Mouse (Mus musculus): ENCODE results near the gene Cpeb2.
A peak's percentile ranks its signal among the peaks of the same experiment; 100 is the strongest.

Cpeb2 gene

GRCm38 (mm10) chr5:43239141-43239835, 6.3 kb downstream of the Cpeb2 start:
- no peak for DNase-seq

- no peak for DNase-seq
Measured at GRCm38 (mm10) chr5:43240729-43241128, 7.8 kb downstream of the Cpeb2 start.

- no peak for DNase-seq
Measured at GRCm38 (mm10) chr5:43246236-43246635, 13.3 kb downstream of the Cpeb2 start.

GRCm38 (mm10) chr5:43246954-43247353, 14.0 kb downstream of the Cpeb2 start:
- DNase-seq, result no peak

GRCm38 (mm10) chr5:43248001-43248430, 15.0 kb downstream of the Cpeb2 start:
- no peak for DNase-seq

- no peak for DNase-seq
Measured at GRCm38 (mm10) chr5:43257490-43257889, 24.5 kb downstream of the Cpeb2 start.

- no peak for DNase-seq
Measured at GRCm38 (mm10) chr5:43258472-43259142, 25.6 kb downstream of the Cpeb2 start.

GRCm38 (mm10) chr5:43261814-43262213, 28.8 kb downstream of the Cpeb2 start:
- no peak for DNase-seq

- DNase-seq, result no peak
Measured at GRCm38 (mm10) chr5:43263951-43264350, 31.0 kb downstream of the Cpeb2 start.

- DNase-seq, result no peak
Measured at GRCm38 (mm10) chr5:43264696-43265095, 31.7 kb downstream of the Cpeb2 start.

GRCm38 (mm10) chr5:43277982-43278381, 45.0 kb downstream of the Cpeb2 start:
- no peak for DNase-seq

GRCm38 (mm10) chr5:43279774-43280173, 46.8 kb downstream of the Cpeb2 start:
- DNase-seq, result no peak

GRCm38 (mm10) chr5:43285756-43286155, 52.8 kb downstream of the Cpeb2 start:
- DNase-seq, result no peak

- DNase-seq, result peak; percentile 34 to 49
Measured at GRCm38 (mm10) chr5:43289752-43290446, 56.9 kb downstream of the Cpeb2 start.

- DNase-seq, result no peak
Measured at GRCm38 (mm10) chr5:43293136-43293535, 60.2 kb downstream of the Cpeb2 start.

- DNase-seq, result no peak
Measured at GRCm38 (mm10) chr5:43297459-43297858, 64.5 kb downstream of the Cpeb2 start.

GRCm38 (mm10) chr5:43298975-43299374, 66.0 kb downstream of the Cpeb2 start:
- no peak for DNase-seq

GRCm38 (mm10) chr5:43300076-43300475, 67.1 kb downstream of the Cpeb2 start:
- no peak for DNase-seq

- no peak for DNase-seq
Measured at GRCm38 (mm10) chr5:43300979-43301378, 68.0 kb downstream of the Cpeb2 start.

- no peak for DNase-seq
Measured at GRCm38 (mm10) chr5:43303504-43303903, 70.5 kb downstream of the Cpeb2 start.

GRCm38 (mm10) chr5:43305449-43305848, 72.5 kb downstream of the Cpeb2 start:
- no peak for DNase-seq

GRCm38 (mm10) chr5:43309961-43310360, 77.0 kb downstream of the Cpeb2 start:
- DNase-seq, result no peak

GRCm38 (mm10) chr5:43324311-43324862, 91.4 kb downstream of the Cpeb2 start:
- DNase-seq, result no peak

GRCm38 (mm10) chr5:43325561-43325960, 92.6 kb downstream of the Cpeb2 start:
- DNase-seq, result no peak

All from lung, adult 18-20 months (tissue).